Mouse (Mus musculus) macrophage (primary cell): ENCODE measurements around the gene Foxp1. TPM values are rescaled to one million over a fixed set of nuclear protein-coding genes. Genes with fewer than 3 reads are reported as not detected.

ENCODE experiments used
- H3K27ac ChIP-seq: fragments of 350-480 bp; formaldehyde crosslinking; 2 replicates; pipeline ENCODE4 v1.9.0; 2021
- H3K36me3 ChIP-seq: fragments of 350-480 bp; formaldehyde crosslinking; 2 replicates; pipeline ENCODE4 v1.9.0; 2021; ENCODE audit errors: inconsistent target
- H3K4me3 ChIP-seq: fragments of 350-480 bp; formaldehyde crosslinking; 2 replicates; pipeline ENCODE4 v1.9.0; 2021; ENCODE audit errors: inconsistent target
- H3K79me2 ChIP-seq: fragments of 350-480 bp; formaldehyde crosslinking; 2 replicates; pipeline ENCODE4 v1.9.0; 2021; ENCODE audit errors: inconsistent target
- WGBS: methylation state at CpG from one replicate; pipeline ENCODE4 v1.1.7; 2026; ENCODE audit warnings: inconsistent platforms; ENCODE audit not compliant: missing documents; 5-methylcytosine and 5-hydroxymethylcytosine counted together
- polyA plus RNA-seq: library from polyadenylated mRNA; stranded (reverse); fragments of 250-400 nt; gene quantifications from 3 replicates; pipeline ENCODE4 v1.2.4, GENCODE M21; 2018; ENCODE audit warnings: inconsistent platforms

Foxp1 gene
- polyA plus RNA-seq, 1 experiment from 2014 or later: 38.9 TPM

- Histone ChIP-seq H3K27ac (no peak overlapping the region), H3K36me3 (no peaks in the 10 kb centered on the region)
Measured at GRCm38 (mm10) chr6:99182777-99183176, 339.7 kb downstream of the Foxp1 start.

GRCm38 (mm10) chr6:99176216-99176615, 346.3 kb downstream of the Foxp1 start:
- Histone ChIP-seq H3K27ac (no peak overlapping the region), H3K79me2 (no peaks in the 10 kb centered on the region), H3K4me3 (no peak overlapping the region), H3K36me3 (no peaks in the 10 kb centered on the region)
- WGBS: 96% methylated on average over 3 of the region's 3 CpGs

More at GRCm38 (mm10) chr6:99182777-99183176, 339.7 kb downstream of the Foxp1 start:
- H3K4me3 ChIP-seq: no peak overlapping the region
- no peaks in the 10 kb centered on the region; the same call in 1 of the 2 replicates for H3K79me2 ChIP-seq
- WGBS: 91% methylated on average over 4 of the region's 4 CpGs

- WGBS: 46% methylated on average over 4 of the region's 5 CpGs
- no peak overlapping the region for H3K27ac ChIP-seq
- H3K4me3 ChIP-seq: no peak overlapping the region
- H3K36me3 ChIP-seq: no peaks in the 10 kb centered on the region
- no peaks in the 10 kb centered on the region for H3K79me2 ChIP-seq
Measured at GRCm38 (mm10) chr6:99175377-99175776, 347.1 kb downstream of the Foxp1 start.

- 85% methylated on average over 2 of the region's 2 CpGs for WGBS
- H3K4me3 ChIP-seq: no peak overlapping the region
- no peaks in the 10 kb centered on the region for H3K79me2 ChIP-seq
- H3K36me3 ChIP-seq: no peaks in the 10 kb centered on the region
- no peak overlapping the region for H3K27ac ChIP-seq
Measured at GRCm38 (mm10) chr6:99173902-99174210, 348.7 kb downstream of the Foxp1 start.

GRCm38 (mm10) chr6:99173066-99173901, 349.2 kb downstream of the Foxp1 start:
- H3K27ac ChIP-seq: no peak overlapping the region

GRCm38 (mm10) chr6:99172589-99172986, 349.9 kb downstream of the Foxp1 start:
- Histone ChIP-seq H3K27ac (no peak overlapping the region), H3K4me3 (no peak overlapping the region), H3K79me2 (no peaks in the 10 kb centered on the region), H3K36me3 (no peaks in the 10 kb centered on the region)
- 97% methylated on average over 6 of the region's 6 CpGs for WGBS

More at GRCm38 (mm10) chr6:99173066-99173901, 349.2 kb downstream of the Foxp1 start:
- Histone ChIP-seq H3K79me2 (no peaks in the 10 kb centered on the region), H3K4me3 (no peak overlapping the region), H3K36me3 (no peaks in the 10 kb centered on the region)
- WGBS: 92% methylated on average over 12 of the region's 14 CpGs

- H3K27ac ChIP-seq: no peak overlapping the region
- no peaks in the 10 kb centered on the region for H3K79me2 ChIP-seq
- no peaks in the 10 kb centered on the region for H3K36me3 ChIP-seq
- no peak overlapping the region for H3K4me3 ChIP-seq
- WGBS: 85% methylated on average over 8 of the region's 8 CpGs
Measured at GRCm38 (mm10) chr6:99171901-99172588, 350.5 kb downstream of the Foxp1 start.

- Histone ChIP-seq H3K4me3 (no peak overlapping the region), H3K27ac (no peak overlapping the region), H3K79me2 (no peaks in the 10 kb centered on the region), H3K36me3 (no peaks in the 10 kb centered on the region)
- 64% methylated on average over 6 of the region's 6 CpGs for WGBS
Measured at GRCm38 (mm10) chr6:99171281-99171825, 351.2 kb downstream of the Foxp1 start.

- 89% methylated on average over 2 of the region's 2 CpGs for whole genome bisulfite sequencing
- no peaks in the 10 kb centered on the region for H3K79me2 ChIP-seq
- no peaks in the 10 kb centered on the region for H3K36me3 ChIP-seq
- no peak overlapping the region for H3K4me3 ChIP-seq
- H3K27ac ChIP-seq: no peak overlapping the region
Measured at GRCm38 (mm10) chr6:99168727-99169126, 353.8 kb downstream of the Foxp1 start.

GRCm38 (mm10) chr6:99167001-99167400, 355.5 kb downstream of the Foxp1 start:
- Histone ChIP-seq H3K79me2 (no peaks in the 10 kb centered on the region), H3K36me3 (no peaks in the 10 kb centered on the region), H3K27ac (no peak overlapping the region), H3K4me3 (no peak overlapping the region)
- WGBS: 96% methylated on average over 8 of the region's 8 CpGs

- Histone ChIP-seq H3K79me2 (no peaks in the 10 kb centered on the region), H3K36me3 (no peaks in the 10 kb centered on the region), H3K27ac (no peak overlapping the region), H3K4me3 (no peak overlapping the region)
- WGBS: 89% methylated on average over 4 of the region's 4 CpGs
Measured at GRCm38 (mm10) chr6:99166169-99166568, 356.4 kb downstream of the Foxp1 start.

GRCm38 (mm10) chr6:99164760-99165159, 357.8 kb downstream of the Foxp1 start:
- Histone ChIP-seq H3K4me3 (no peak overlapping the region), H3K27ac (no peak overlapping the region), H3K79me2 (no peaks in the 10 kb centered on the region), H3K36me3 (no peaks in the 10 kb centered on the region)
- WGBS: 86% methylated on average over 6 of the region's 6 CpGs

- 92% methylated on average over 14 of the region's 15 CpGs for WGBS
- H3K4me3 ChIP-seq: no peak overlapping the region
- no peaks in the 10 kb centered on the region for H3K79me2 ChIP-seq
- H3K36me3 ChIP-seq: no peaks in the 10 kb centered on the region
- H3K27ac ChIP-seq: no peak overlapping the region
Measured at GRCm38 (mm10) chr6:99162716-99163115, 359.8 kb downstream of the Foxp1 start.

GRCm38 (mm10) chr6:99160348-99160693, 362.2 kb downstream of the Foxp1 start:
- no peak overlapping the region for H3K27ac ChIP-seq
- H3K79me2 ChIP-seq: no peaks in the 10 kb centered on the region
- H3K36me3 ChIP-seq: no peaks in the 10 kb centered on the region
- 95% methylated on average over 9 of the region's 9 CpGs for WGBS
- H3K4me3 ChIP-seq: no peak overlapping the region
